Comparison of ENCODE assay signal across 22 mouse cellular contexts in the genomic region with DNA sequence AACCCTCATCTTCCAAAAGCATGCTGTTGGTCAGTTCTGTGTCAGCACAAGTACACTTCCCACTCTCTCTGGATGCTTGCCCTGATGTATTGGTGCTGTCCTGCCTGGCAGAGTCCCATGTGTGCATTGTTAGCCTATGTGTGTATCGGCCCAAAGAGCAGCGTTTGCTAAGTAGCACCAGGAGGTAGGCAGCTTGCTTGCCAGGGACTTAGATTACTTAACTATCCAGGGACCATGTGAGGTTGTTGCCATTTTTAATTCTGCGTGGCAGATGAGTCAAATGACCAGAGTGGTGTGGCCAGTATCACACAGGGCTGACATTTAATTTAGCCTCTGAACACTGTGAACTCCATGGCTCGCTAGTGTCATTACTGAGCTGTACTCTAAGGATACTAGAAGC.
DNase-seq lines count a peak whose midpoint lies in the region; ATAC-seq lines count a peak whose summit lies in the region.
"Had no signal": no experiment of that assay in that cellular context is flagged by ENCODE, and none has a peak within 500 bp of the region (broad histone marks: within the 10 kb centered on the region; RNA-seq: fewer than 3 reads in every experiment).

No protein-coding gene starts in this region.

- H3K36me3 ChIP-seq in megakaryocyte, embryonic 14.5 days (replicated peaks; ENCODE audit: low read length) = no peaks in the 10 kb centered on the region
- H3K36me3 ChIP-seq: embryonic facial prominence, embryonic 13.5 days; forebrain, embryonic 12.5 days; heart, embryonic 13.5 days; hindbrain, embryonic 12.5 days had no signal

- H3K4me3 ChIP-seq in megakaryocyte, embryonic 14.5 days (replicated peaks) = peak overlapping the region; percentile 35
- H3K4me3 ChIP-seq: embryonic facial prominence, embryonic 13.5 days; forebrain, embryonic 12.5 days; gastrocnemius, adult 2 months; heart, embryonic 13.5 days; hindbrain, embryonic 12.5 days had no signal

- no peaks in the 10 kb centered on the region for H3K4me1 ChIP-seq in megakaryocyte, embryonic 14.5 days
- H3K4me1 ChIP-seq: embryonic facial prominence, embryonic 13.5 days; forebrain, embryonic 12.5 days; hindbrain, embryonic 12.5 days had no signal

- DNase-seq in cerebellum, adult 11-12 months = peak; percentile 42
- DNase-seq in frontal cortex, postnatal 10 days (ENCODE audit: low spot score in 2 of 2) = no peak
- no peak for DNase-seq in kidney, adult 8-10 months
- DNase-seq: adrenal gland, postnatal 14 days; gastrocnemius, adult 2 months; gastrocnemius, postnatal 25 days; heart, postnatal 36 days; kidney, adult 9 months had no signal

- no peaks in the 10 kb centered on the region for H3K27me3 ChIP-seq in megakaryocyte, embryonic 14.5 days (replicated peaks)
- H3K27me3 ChIP-seq: forebrain, embryonic 12.5 days; hindbrain, embryonic 12.5 days had no signal

- ATAC-seq in cerebellum, adult (ENCODE audit: insufficient number of reproducible peaks, low FRiP score, low TSS enrichment) = no peak
- ATAC-seq in frontal cortex, adult (ENCODE audit: low TSS enrichment) = 0 out of 2 replicates have a peak, but pooled peaks have one; percentile 8
- ATAC-seq in megakaryocyte, adult 5-6 weeks (ENCODE audit: poor library complexity, severe bottlenecking) = no peak
- ATAC-seq: activated CD4-positive, CD25-positive, alpha-beta regulatory T cell, adult 4 months; forebrain, embryonic 16.5 days; hindbrain, embryonic 16.5 days; inflammation-experienced regulatory T-cells, adult 6 months; intestine, postnatal 0 days; Patski had no signal

- peaks cover 62% of the 10 kb centered on the region for H3K9me3 ChIP-seq in megakaryocyte, embryonic 14.5 days
- H3K9me3 ChIP-seq: embryonic facial prominence, embryonic 13.5 days; forebrain, embryonic 12.5 days; heart, embryonic 13.5 days; hindbrain, embryonic 12.5 days had no signal
